Mouse (Mus musculus): Measurements from ENCODE around the gene Nt5c. TPM values are rescaled to one million over a fixed set of nuclear protein-coding genes. Genes with fewer than 3 reads are reported as not detected.
A peak's percentile ranks its signal among the peaks of the same experiment; 100 is the strongest.
"Not testable (repeated sequence)": the region's sequence is repeated elsewhere in the genome, so short reads cannot be mapped to it uniquely, and the experiment has no call there.

Nt5c gene
- polyA plus RNA-seq, 1 experiment from 2014 or later, result 76.3 TPM

- H3K9me3 ChIP-seq (ENCODE audit: control insufficient read depth, low read length); H3K4me3 ChIP-seq (ENCODE audit: low read length); H3K27ac ChIP-seq (ENCODE audit: low read depth, low read length); H3K9ac ChIP-seq (ENCODE audit: low read depth, low read length); H3K36me3 ChIP-seq (ENCODE audit: control insufficient read depth, insufficient read depth, low read length); H3K27me3 ChIP-seq (ENCODE audit: control insufficient read depth, insufficient read depth, low read length); ATAC-seq (ENCODE audit: low FRiP score, low TSS enrichment); H3K4me2 ChIP-seq (replicated peaks; ENCODE audit: low read depth, low read length): not testable (repeated sequence)
- H3K4me1 ChIP-seq (ENCODE audit: control insufficient read depth, insufficient read depth, low read length), result peaks cover 26% of the 10 kb centered on the region
- 88% methylated on average over 7 of the region's 7 CpGs for WGBS
Measured at GRCm38 (mm10) chr11:115477388-115477787, 14.3 kb downstream of the Nt5c start.

GRCm38 (mm10) chr11:115476630-115477029 lies 15.0 kb downstream of the Nt5c start:
- H3K4me2 ChIP-seq (replicated peaks; ENCODE audit: low read depth, low read length), result peak overlapping the region; percentile 89; the same call in 1 of the 2 replicates
- H3K4me1 ChIP-seq (ENCODE audit: control insufficient read depth, insufficient read depth, low read length), result peaks cover 26% of the 10 kb centered on the region
- H3K9me3 ChIP-seq (ENCODE audit: control insufficient read depth, low read length); H3K36me3 ChIP-seq (ENCODE audit: control insufficient read depth, insufficient read depth, low read length); H3K27me3 ChIP-seq (ENCODE audit: control insufficient read depth, insufficient read depth, low read length); ATAC-seq (ENCODE audit: low FRiP score, low TSS enrichment); H3K9ac ChIP-seq (ENCODE audit: low read depth, low read length); H3K27ac ChIP-seq (ENCODE audit: low read depth, low read length): not testable (repeated sequence)
- 87% methylated on average over 4 of the region's 4 CpGs for WGBS
- peak overlapping the region; percentile 94; the same call in 1 of the 2 replicates for H3K4me3 ChIP-seq (ENCODE audit: low read length)

GRCm38 (mm10) chr11:115475758-115476237 lies 15.9 kb downstream of the Nt5c start:
- H3K27me3 ChIP-seq (ENCODE audit: control insufficient read depth, insufficient read depth, low read length), result no peaks in the 10 kb centered on the region
- H3K4me3 ChIP-seq (ENCODE audit: low read length), result peak overlapping the region; percentile 94
- ATAC-seq (ENCODE audit: low FRiP score, low TSS enrichment), result peak; percentile 23
- 5% methylated on average over 28 of the region's 28 CpGs for WGBS
- H3K4me2 ChIP-seq (replicated peaks; ENCODE audit: low read depth, low read length), result peak overlapping the region; percentile 89
- peak overlapping the region; percentile 80 for H3K9ac ChIP-seq (ENCODE audit: low read depth, low read length)
- H3K36me3 ChIP-seq (ENCODE audit: control insufficient read depth, insufficient read depth, low read length), result peaks cover 8% of the 10 kb centered on the region; the same call in 1 of the 2 replicates
- H3K9me3 ChIP-seq (ENCODE audit: control insufficient read depth, low read length), result no peaks in the 10 kb centered on the region
- H3K4me1 ChIP-seq (ENCODE audit: control insufficient read depth, insufficient read depth, low read length), result peaks cover 26% of the 10 kb centered on the region
- H3K27ac ChIP-seq (ENCODE audit: low read depth, low read length), result no peak overlapping the region

GRCm38 (mm10) chr11:115475025-115475757 lies 16.5 kb downstream of the Nt5c start, which contains the start of gene Armc7:
Gene Armc7, plus strand, starts transcription at chr11:115475667.
- Histone ChIP-seq H3K4me1 (ENCODE audit: control insufficient read depth, insufficient read depth, low read length) (peaks cover 26% of the 10 kb centered on the region), H3K27ac (ENCODE audit: low read depth, low read length) (peak within 1 kb of the TSS; percentile 78; the same call in 1 of the 2 replicates), H3K9me3 (ENCODE audit: control insufficient read depth, low read length) (no peaks in the 10 kb centered on the region), H3K4me3 (ENCODE audit: low read length) (peak within 1 kb of the TSS; percentile 94), H3K27me3 (ENCODE audit: control insufficient read depth, insufficient read depth, low read length) (no peaks in the 10 kb centered on the region), H3K4me2 (replicated peaks; ENCODE audit: low read depth, low read length) (peak within 1 kb of the TSS; percentile 89), H3K9ac (ENCODE audit: low read depth, low read length) (peak within 1 kb of the TSS; percentile 80), H3K36me3 (ENCODE audit: control insufficient read depth, insufficient read depth, low read length) (peaks cover 8% of the 10 kb centered on the region; the same call in 1 of the 2 replicates)
- peak; percentile 97 for ATAC-seq (ENCODE audit: low FRiP score, low TSS enrichment)
- WGBS, result under 1% methylated on average over 26 of the region's 26 CpGs

GRCm38 (mm10) chr11:115473626-115474275 lies 17.9 kb downstream of the Nt5c start:
- Histone ChIP-seq H3K4me3 (ENCODE audit: low read length) (no peak overlapping the region), H3K27ac (ENCODE audit: low read depth, low read length) (peak overlapping the region; percentile 65), H3K4me2 (replicated peaks; ENCODE audit: low read depth, low read length) (peak overlapping the region; percentile 0; the same call in 1 of the 2 replicates), H3K4me1 (ENCODE audit: control insufficient read depth, insufficient read depth, low read length) (peaks cover 26% of the 10 kb centered on the region), H3K36me3 (ENCODE audit: control insufficient read depth, insufficient read depth, low read length) (no peaks in the 10 kb centered on the region), H3K9ac (ENCODE audit: low read depth, low read length) (no peak overlapping the region), H3K27me3 (ENCODE audit: control insufficient read depth, insufficient read depth, low read length) (no peaks in the 10 kb centered on the region), H3K9me3 (ENCODE audit: control insufficient read depth, low read length) (no peaks in the 10 kb centered on the region)
- 6% methylated on average over 15 of the region's 15 CpGs for WGBS
- peak; percentile 49 for ATAC-seq (ENCODE audit: low FRiP score, low TSS enrichment)

DNA sequence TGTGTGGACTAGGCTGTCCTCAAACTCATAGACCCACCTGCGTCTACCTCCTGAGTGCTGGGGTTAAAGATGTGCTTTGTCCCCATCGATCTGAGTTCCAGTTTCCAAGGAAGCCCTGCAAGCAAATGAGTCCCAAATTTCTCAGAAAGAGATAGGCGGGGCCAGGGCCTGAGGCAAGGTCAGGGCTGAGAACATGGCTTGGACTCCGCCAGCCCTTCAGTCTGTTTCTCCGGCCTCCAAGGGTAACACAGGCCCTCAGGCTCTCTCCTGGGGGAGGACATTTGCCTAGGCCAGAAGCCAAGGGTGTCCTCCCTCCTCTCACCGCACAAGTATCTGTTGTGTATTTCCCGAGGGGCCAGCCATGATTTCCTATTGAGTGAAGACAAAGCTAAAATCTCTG lies 19.5 kb downstream of the Nt5c start:
- no peaks in the 10 kb centered on the region for H3K27me3 ChIP-seq (ENCODE audit: control insufficient read depth, insufficient read depth, low read length)
- H3K9me3 ChIP-seq (ENCODE audit: control insufficient read depth, low read length), result no peaks in the 10 kb centered on the region
- 85% methylated on average over 7 of the region's 7 CpGs for WGBS
- H3K4me3 ChIP-seq (ENCODE audit: low read length), result no peak overlapping the region
- no peak overlapping the region for H3K4me2 ChIP-seq (replicated peaks; ENCODE audit: low read depth, low read length)
- no peak overlapping the region for H3K27ac ChIP-seq (ENCODE audit: low read depth, low read length)
- no peak for ATAC-seq (ENCODE audit: low FRiP score, low TSS enrichment)
- H3K36me3 ChIP-seq (ENCODE audit: control insufficient read depth, insufficient read depth, low read length), result no peaks in the 10 kb centered on the region
- peaks cover 29% of the 10 kb centered on the region for H3K4me1 ChIP-seq (ENCODE audit: control insufficient read depth, insufficient read depth, low read length)
- no peak overlapping the region for H3K9ac ChIP-seq (ENCODE audit: low read depth, low read length)

DNA sequence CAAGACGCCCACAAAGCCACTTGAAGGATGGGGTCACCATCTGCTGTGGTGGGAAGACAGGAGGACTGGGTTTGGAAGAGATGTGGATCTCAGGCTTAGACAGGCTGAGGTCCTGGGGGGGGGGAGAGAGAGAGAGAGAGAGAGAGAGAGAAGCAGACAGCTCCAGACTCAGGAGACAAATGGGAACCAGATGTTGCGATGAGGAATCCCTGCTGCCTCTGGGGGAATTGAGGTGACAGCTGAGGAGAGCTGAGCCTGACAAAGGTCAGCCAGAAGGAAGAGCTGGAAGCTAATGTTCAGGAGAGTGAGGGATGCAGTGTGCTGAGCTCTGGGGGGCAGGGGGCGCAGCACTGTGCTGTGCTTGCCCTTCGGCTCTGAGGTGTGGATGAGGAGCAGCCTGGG lies 24.4 kb downstream of the Nt5c start:
- Histone ChIP-seq H3K27ac (ENCODE audit: low read depth, low read length) (no peak overlapping the region), H3K4me2 (replicated peaks; ENCODE audit: low read depth, low read length) (no peak overlapping the region), H3K4me3 (ENCODE audit: low read length) (no peak overlapping the region), H3K9ac (ENCODE audit: low read depth, low read length) (no peak overlapping the region), H3K4me1 (ENCODE audit: control insufficient read depth, insufficient read depth, low read length) (peaks cover 4% of the 10 kb centered on the region), H3K27me3 (ENCODE audit: control insufficient read depth, insufficient read depth, low read length) (no peaks in the 10 kb centered on the region), H3K9me3 (ENCODE audit: control insufficient read depth, low read length) (no peaks in the 10 kb centered on the region), H3K36me3 (ENCODE audit: control insufficient read depth, insufficient read depth, low read length) (no peaks in the 10 kb centered on the region)
- peak; percentile 29 for ATAC-seq (ENCODE audit: low FRiP score, low TSS enrichment)
- WGBS, result 16% methylated on average over 4 of the region's 4 CpGs

GRCm38 (mm10) chr11:115464851-115465250 lies 26.8 kb downstream of the Nt5c start:
- Histone ChIP-seq H3K4me2 (replicated peaks; ENCODE audit: low read depth, low read length) (no peak overlapping the region), H3K9me3 (ENCODE audit: control insufficient read depth, low read length) (no peaks in the 10 kb centered on the region), H3K4me3 (ENCODE audit: low read length) (no peak overlapping the region), H3K27ac (ENCODE audit: low read depth, low read length) (no peak overlapping the region), H3K27me3 (ENCODE audit: control insufficient read depth, insufficient read depth, low read length) (no peaks in the 10 kb centered on the region), H3K4me1 (ENCODE audit: control insufficient read depth, insufficient read depth, low read length) (peaks cover 7% of the 10 kb centered on the region), H3K36me3 (ENCODE audit: control insufficient read depth, insufficient read depth, low read length) (no peaks in the 10 kb centered on the region), H3K9ac (ENCODE audit: low read depth, low read length) (no peak overlapping the region)
- no peak for ATAC-seq (ENCODE audit: low FRiP score, low TSS enrichment)
- WGBS, result 88% methylated on average over 8 of the region's 8 CpGs

DNA sequence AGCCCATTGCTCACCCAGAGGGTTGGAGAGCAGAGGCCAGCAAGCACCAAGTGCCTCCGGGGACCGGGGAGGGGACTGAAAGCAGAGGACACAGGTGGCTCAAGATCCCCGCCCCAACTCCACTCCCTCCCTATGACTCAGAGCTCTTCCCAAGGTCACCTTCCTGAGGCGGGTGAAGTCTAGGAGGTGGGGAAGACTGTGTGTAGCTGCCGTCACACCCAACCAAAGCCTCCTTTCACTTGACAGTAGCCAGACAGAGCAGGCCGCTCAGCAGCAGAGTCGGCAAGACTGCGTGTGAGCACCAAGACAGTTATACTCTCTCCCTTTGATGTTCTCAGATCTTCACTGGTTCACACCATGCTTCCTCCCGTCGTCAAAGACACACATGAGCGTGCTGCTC lies 28.3 kb downstream of the Nt5c start:
- H3K4me3 ChIP-seq (ENCODE audit: low read length), result peak overlapping the region; percentile 17; the same call in 1 of the 2 replicates
- no peak overlapping the region for H3K9ac ChIP-seq (ENCODE audit: low read depth, low read length)
- WGBS, result 51% methylated on average over 11 of the region's 11 CpGs
- no peaks in the 10 kb centered on the region for H3K27me3 ChIP-seq (ENCODE audit: control insufficient read depth, insufficient read depth, low read length)
- H3K4me1 ChIP-seq (ENCODE audit: control insufficient read depth, insufficient read depth, low read length), result peaks cover 7% of the 10 kb centered on the region
- no peaks in the 10 kb centered on the region for H3K9me3 ChIP-seq (ENCODE audit: control insufficient read depth, low read length)
- no peaks in the 10 kb centered on the region for H3K36me3 ChIP-seq (ENCODE audit: control insufficient read depth, insufficient read depth, low read length)
- H3K27ac ChIP-seq (ENCODE audit: low read depth, low read length), result peak overlapping the region; percentile 42; the same call in 1 of the 2 replicates
- peak overlapping the region; percentile 22 for H3K4me2 ChIP-seq (replicated peaks; ENCODE audit: low read depth, low read length)
- ATAC-seq (ENCODE audit: low FRiP score, low TSS enrichment), result no peak

Data from kidney, embryonic 14.5 days (tissue).